Mouse (Mus musculus) brain, embryonic 14.5 days (tissue): Measurements from ENCODE around the gene Ttbk1.

Source experiments
- CTCF ChIP-seq: fragments of 200-500 bp; IDR thresholded peaks from 2 replicates; pipeline ENCODE4 v1.5.1; 2012; ENCODE audit warnings: inconsistent platforms, mild to moderate bottlenecking, moderate library complexity, borderline replicate concordance; ENCODE audit not compliant: insufficient read depth, insufficient read length; ENCODE audit errors: extremely low read depth
- POLR2A ChIP-seq: fragments of 200-500 bp; IDR thresholded peaks from 2 replicates; pipeline ENCODE4 v1.6.1; 2012; ENCODE audit warnings: mild to moderate bottlenecking, inconsistent platforms, borderline replicate concordance; ENCODE audit not compliant: poor library complexity, insufficient read depth, insufficient read length, severe bottlenecking; ENCODE audit errors: extremely low read depth

- TF ChIP-seq POLR2A (no peak), CTCF (no peak)
Observed at GRCm38 (mm10) chr17:46503847-46504638, 16.6 kb upstream of the Ttbk1 start.
